Mouse (Mus musculus): ENCODE measurements around the gene Sfta2. TPM values are rescaled to one million over a fixed set of nuclear protein-coding genes. Genes with fewer than 3 reads are reported as not detected.

Sfta2 gene
- polyA plus RNA-seq, 1 experiment from 2014 or later: 10.6 TPM

- 57% methylated on average over 13 of the region's 13 CpGs for WGBS
- Histone ChIP-seq H3K27me3 (replicated peaks) (no peaks in the 10 kb centered on the region), H3K9me3 (no peaks in the 10 kb centered on the region), H3K4me2 (no peak within 1 kb of the TSS), H3K27ac (no peak within 1 kb of the TSS), H3K36me3 (no peaks in the 10 kb centered on the region), H3K9ac (no peak within 1 kb of the TSS), H3K4me3 (replicated peaks) (no peak within 1 kb of the TSS), H3K4me1 (peaks cover 4% of the 10 kb centered on the region; the same call in 1 of the 2 replicates)
- ATAC-seq (ENCODE audit: insufficient read depth, low FRiP score, low read depth): peak; percentile 54
Measured at GRCm38 (mm10) chr17:35643609-35644236, 42.4 kb downstream of the Sfta2 start, which contains the start of gene Mucl3. Mucl3 (minus strand) TSS chr17:35643695.

GRCm38 (mm10) chr17:35649429-35649828, 48.1 kb downstream of the Sfta2 start:
- Histone ChIP-seq H3K36me3 (no peaks in the 10 kb centered on the region), H3K4me1 (0 out of 2 replicates have a peak, but pooled peaks cover 12% of the 10 kb centered on the region), H3K27ac (peak overlapping the region; percentile 88), H3K27me3 (replicated peaks) (no peaks in the 10 kb centered on the region), H3K4me3 (replicated peaks) (no peak overlapping the region), H3K9ac (no peak overlapping the region; the same call in 1 of the 2 replicates), H3K4me2 (peak overlapping the region; percentile 25; the same call in 1 of the 2 replicates), H3K9me3 (no peaks in the 10 kb centered on the region)
- 40% methylated on average over 2 of the region's 2 CpGs for WGBS
- ATAC-seq (ENCODE audit: insufficient read depth, low FRiP score, low read depth): peak; percentile 81

- no peaks in the 10 kb centered on the region for H3K27me3 ChIP-seq (replicated peaks)
- H3K9ac ChIP-seq: no peak overlapping the region
- 0 out of 2 replicates have a peak, but pooled peaks cover 12% of the 10 kb centered on the region for H3K4me1 ChIP-seq
- H3K36me3 ChIP-seq: peaks cover 23% of the 10 kb centered on the region
- no peak overlapping the region for H3K4me3 ChIP-seq (replicated peaks)
- H3K4me2 ChIP-seq: no peak overlapping the region
- no peak overlapping the region; the same call in 1 of the 2 replicates for H3K27ac ChIP-seq
- WGBS: 71% methylated on average over 2 of the region's 2 CpGs
- no peak for ATAC-seq (ENCODE audit: insufficient read depth, low FRiP score, low read depth)
- no peaks in the 10 kb centered on the region for H3K9me3 ChIP-seq
Measured at GRCm38 (mm10) chr17:35653086-35653485, 51.7 kb downstream of the Sfta2 start.

GRCm38 (mm10) chr17:35665957-35666515, 64.7 kb downstream of the Sfta2 start:
- 70% methylated on average over 17 of the region's 17 CpGs for WGBS
- no peak overlapping the region for H3K4me3 ChIP-seq (replicated peaks)
- no peak overlapping the region for H3K9ac ChIP-seq
- no peaks in the 10 kb centered on the region for H3K9me3 ChIP-seq
- H3K27ac ChIP-seq: no peak overlapping the region
- H3K36me3 ChIP-seq: peaks cover 36% of the 10 kb centered on the region
- H3K4me2 ChIP-seq: peak overlapping the region; percentile 80
- ATAC-seq (ENCODE audit: insufficient read depth, low FRiP score, low read depth): no peak; the same call in 1 of the 2 replicates
- H3K27me3 ChIP-seq (replicated peaks): no peaks in the 10 kb centered on the region
- H3K4me1 ChIP-seq: peaks cover 12% of the 10 kb centered on the region

- peak overlapping the region; percentile 80 for H3K4me2 ChIP-seq
- H3K4me3 ChIP-seq (replicated peaks): peak overlapping the region; percentile 77
- peak overlapping the region; percentile 83 for H3K9ac ChIP-seq
- H3K36me3 ChIP-seq: peaks cover 32% of the 10 kb centered on the region
- peaks cover 12% of the 10 kb centered on the region for H3K4me1 ChIP-seq
- WGBS: 1% methylated on average over 13 of the region's 13 CpGs
- ATAC-seq (ENCODE audit: insufficient read depth, low FRiP score, low read depth): peak; percentile 27
- H3K27ac ChIP-seq: peak overlapping the region; percentile 81
- no peaks in the 10 kb centered on the region for H3K27me3 ChIP-seq (replicated peaks)
- H3K9me3 ChIP-seq: no peaks in the 10 kb centered on the region
Measured at GRCm38 (mm10) chr17:35666851-35667256, 65.5 kb downstream of the Sfta2 start.

- Histone ChIP-seq H3K36me3 (peaks cover 32% of the 10 kb centered on the region), H3K9me3 (no peaks in the 10 kb centered on the region), H3K9ac (peak within 1 kb of the TSS; percentile 83), H3K4me1 (peaks cover 12% of the 10 kb centered on the region), H3K27ac (peak within 1 kb of the TSS; percentile 81), H3K4me3 (replicated peaks) (peak within 1 kb of the TSS; percentile 77), H3K27me3 (replicated peaks) (no peaks in the 10 kb centered on the region), H3K4me2 (peak within 1 kb of the TSS; percentile 80)
- peak; percentile 79 for ATAC-seq (ENCODE audit: insufficient read depth, low FRiP score, low read depth)
- WGBS: under 1% methylated on average over 61 of the region's 61 CpGs
Measured at GRCm38 (mm10) chr17:35667334-35668065, 66.2 kb downstream of the Sfta2 start, which contains the start of gene Vars2. Vars2 (minus strand) TSS chr17:35667592.

- Histone ChIP-seq H3K4me3 (replicated peaks) (no peak overlapping the region), H3K4me2 (no peak overlapping the region), H3K4me1 (peaks cover 20% of the 10 kb centered on the region), H3K36me3 (peaks cover 17% of the 10 kb centered on the region; the same call in 1 of the 2 replicates), H3K9me3 (no peaks in the 10 kb centered on the region), H3K27ac (no peak overlapping the region), H3K9ac (no peak overlapping the region), H3K27me3 (replicated peaks) (no peaks in the 10 kb centered on the region)
- WGBS: 93% methylated on average over 9 of the region's 9 CpGs
- no peak for ATAC-seq (ENCODE audit: insufficient read depth, low FRiP score, low read depth)
Measured at GRCm38 (mm10) chr17:35669731-35670130, 68.4 kb downstream of the Sfta2 start.

- H3K9ac ChIP-seq: no peak overlapping the region
- no peak for ATAC-seq (ENCODE audit: insufficient read depth, low FRiP score, low read depth)
- no peaks in the 10 kb centered on the region for H3K27me3 ChIP-seq (replicated peaks)
- no peak overlapping the region for H3K4me3 ChIP-seq (replicated peaks)
- peaks cover 9% of the 10 kb centered on the region; the same call in 1 of the 2 replicates for H3K36me3 ChIP-seq
- H3K4me1 ChIP-seq: peaks cover 8% of the 10 kb centered on the region
- 81% methylated on average over 6 of the region's 6 CpGs for WGBS
- no peaks in the 10 kb centered on the region for H3K9me3 ChIP-seq
- H3K27ac ChIP-seq: no peak overlapping the region
- H3K4me2 ChIP-seq: no peak overlapping the region
Measured at GRCm38 (mm10) chr17:35671846-35672245, 70.5 kb downstream of the Sfta2 start.

GRCm38 (mm10) chr17:35672527-35672926, 71.2 kb downstream of the Sfta2 start:
- Histone ChIP-seq H3K9ac (no peak overlapping the region), H3K9me3 (no peaks in the 10 kb centered on the region), H3K36me3 (peaks cover 9% of the 10 kb centered on the region; the same call in 1 of the 2 replicates), H3K27me3 (replicated peaks) (no peaks in the 10 kb centered on the region), H3K4me3 (replicated peaks) (no peak overlapping the region), H3K27ac (no peak overlapping the region), H3K4me1 (peaks cover 7% of the 10 kb centered on the region; the same call in 1 of the 2 replicates), H3K4me2 (no peak overlapping the region)
- ATAC-seq (ENCODE audit: insufficient read depth, low FRiP score, low read depth): no peak
- WGBS: 84% methylated on average over 6 of the region's 6 CpGs

GRCm38 (mm10) chr17:35673416-35674035, 72.2 kb downstream of the Sfta2 start, which contains the start of gene Gtf2h4:
Gtf2h4 (minus strand) TSS chr17:35673739.
- no peaks in the 10 kb centered on the region for H3K9me3 ChIP-seq
- ATAC-seq (ENCODE audit: insufficient read depth, low FRiP score, low read depth): peak; percentile 95
- H3K9ac ChIP-seq: peak within 1 kb of the TSS; percentile 76
- WGBS: 1% methylated on average over 23 of the region's 23 CpGs
- no peaks in the 10 kb centered on the region for H3K27me3 ChIP-seq (replicated peaks)
- H3K4me3 ChIP-seq (replicated peaks): peak within 1 kb of the TSS; percentile 63
- H3K27ac ChIP-seq: no peak within 1 kb of the TSS
- H3K4me2 ChIP-seq: peak within 1 kb of the TSS; percentile 78
- H3K4me1 ChIP-seq: peaks cover 7% of the 10 kb centered on the region; the same call in 1 of the 2 replicates
- H3K36me3 ChIP-seq: peaks cover 9% of the 10 kb centered on the region; the same call in 1 of the 2 replicates

GRCm38 (mm10) chr17:35680591-35680990, 79.2 kb downstream of the Sfta2 start:
- 26% methylated on average over 6 of the region's 6 CpGs for WGBS
- H3K4me2 ChIP-seq: no peak overlapping the region
- H3K9me3 ChIP-seq: no peaks in the 10 kb centered on the region
- H3K4me3 ChIP-seq (replicated peaks): no peak overlapping the region
- ATAC-seq (ENCODE audit: insufficient read depth, low FRiP score, low read depth): no peak
- H3K36me3 ChIP-seq: peaks cover 29% of the 10 kb centered on the region
- no peaks in the 10 kb centered on the region for H3K27me3 ChIP-seq (replicated peaks)
- H3K27ac ChIP-seq: no peak overlapping the region
- no peak overlapping the region for H3K9ac ChIP-seq
- H3K4me1 ChIP-seq: no peaks in the 10 kb centered on the region

All from stomach, embryonic 15.5 days (tissue).